Mouse (Mus musculus): ENCODE measurements around the gene Zfp975. TPM values are rescaled to one million over a fixed set of nuclear protein-coding genes. Genes with fewer than 3 reads are reported as not detected.
A peak's percentile ranks its signal among the peaks of the same experiment; 100 is the strongest.
"Not testable (repeated sequence)": the region's sequence is repeated elsewhere in the genome, so short reads cannot be mapped to it uniquely, and the experiment has no call there.

Zfp975 gene
- 0.41 TPM for polyA plus RNA-seq (2012; fragmentation: generic; extraction: Trizol)

GRCm38 (mm10) chr7:42692362-42693158 lies at the start of gene Zfp975:
Gene Zfp975 (minus strand): TSS chr7:42692742.
- H3K36me3 ChIP-seq (ENCODE audit: control insufficient read depth, insufficient read depth); H3K79me2 ChIP-seq (ENCODE audit: control insufficient read depth, insufficient read depth); H3K27me3 ChIP-seq (ENCODE audit: control insufficient read depth, insufficient read depth, insufficient read length): not testable (repeated sequence)
- TF ChIP-seq POLR2AphosphoS2 (IDR thresholded peaks at IDR 0.05; ENCODE audit: insufficient read length, low read depth) (peak; percentile 40), POLR2A (IDR thresholded peaks at IDR 0.05; ENCODE audit: insufficient read length, low read depth) (peak; percentile 61)
- Histone ChIP-seq H3K4me2 (ENCODE audit: low read depth) (peak within 1 kb of the TSS; percentile 77), H3ac (ENCODE audit: control insufficient read depth, insufficient read length) (peak within 1 kb of the TSS; percentile 24), H3K4me3 (peak within 1 kb of the TSS; percentile 44)

GRCm38 (mm10) chr7:42738536-42739210 lies 46.1 kb upstream of the Zfp975 start:
- Histone ChIP-seq H3K79me2 (ENCODE audit: control insufficient read depth, insufficient read depth) (no peaks in the 10 kb centered on the region), H3K36me3 (ENCODE audit: control insufficient read depth, insufficient read depth) (no peaks in the 10 kb centered on the region), H3ac (ENCODE audit: control insufficient read depth, insufficient read length) (no peak overlapping the region), H3K4me2 (ENCODE audit: low read depth) (no peak overlapping the region), H3K27me3 (ENCODE audit: control insufficient read depth, insufficient read depth, insufficient read length) (no peaks in the 10 kb centered on the region), H3K4me3 (no peak overlapping the region)
- TF ChIP-seq E2F4 (IDR thresholded peaks at IDR 0.05; ENCODE audit: insufficient read depth) (no peak), MYOG (IDR thresholded peaks at IDR 0.05; ENCODE audit: control insufficient read depth in 1 of 3, insufficient read depth in 1 of 3, insufficient read length in 2 of 3, low read depth in 2 of 3) (peak in 1 of 3 experiments; percentile 43), MYOD1 (IDR thresholded peaks at IDR 0.05; ENCODE audit: control insufficient read depth in 1 of 3, insufficient read length in 2 of 3, low read depth in 2 of 3) (peak in 1 of 3 experiments; percentile 13)

DNA sequence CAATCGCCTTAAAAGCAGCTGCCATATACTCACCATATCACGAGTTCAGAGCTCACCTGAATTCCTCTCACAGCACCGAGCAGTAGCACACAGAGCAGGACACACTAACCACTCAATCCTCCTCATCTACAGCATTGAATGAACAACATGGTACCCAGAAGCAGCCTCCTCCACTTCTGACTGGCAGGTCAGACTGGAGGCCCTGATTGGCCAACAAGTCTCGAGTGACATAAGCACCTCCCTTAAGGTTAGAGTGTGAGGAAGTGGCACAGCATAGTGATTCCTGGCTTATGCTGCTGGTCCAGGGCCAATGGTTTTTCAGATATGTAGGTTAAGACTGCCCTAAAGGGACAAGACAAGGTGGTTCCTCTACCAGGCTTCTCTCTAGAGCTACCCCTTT lies 34.4 kb upstream of the Zfp975 start, which contains the start of gene Gm17067:
Gene Gm17067, minus strand, starts transcription at position 101 of the 400 bp plus-strand sequence.
- not testable (repeated sequence) for H3K4me3 ChIP-seq; H3K36me3 ChIP-seq (ENCODE audit: control insufficient read depth, insufficient read depth); H3K4me2 ChIP-seq (ENCODE audit: low read depth); H3ac ChIP-seq (ENCODE audit: control insufficient read depth, insufficient read length); H3K79me2 ChIP-seq (ENCODE audit: control insufficient read depth, insufficient read depth); H3K27me3 ChIP-seq (ENCODE audit: control insufficient read depth, insufficient read depth, insufficient read length)

- H3ac ChIP-seq (ENCODE audit: control insufficient read depth, insufficient read length); H3K36me3 ChIP-seq (ENCODE audit: control insufficient read depth, insufficient read depth); H3K79me2 ChIP-seq (ENCODE audit: control insufficient read depth, insufficient read depth); H3K27me3 ChIP-seq (ENCODE audit: control insufficient read depth, insufficient read depth, insufficient read length): not testable (repeated sequence)
- H3K4me2 ChIP-seq (ENCODE audit: low read depth) = peak overlapping the region; percentile 77
- H3K4me3 ChIP-seq = peak overlapping the region; percentile 44
These were observed 709 bp upstream of the Zfp975 start for GRCm38 (mm10) chr7:42693251-42693650.

GRCm38 (mm10) chr7:42680081-42680480 lies 12.5 kb downstream of the Zfp975 start:
- H3K4me2 ChIP-seq (ENCODE audit: low read depth); H3ac ChIP-seq (ENCODE audit: control insufficient read depth, insufficient read length); H3K27me3 ChIP-seq (ENCODE audit: control insufficient read depth, insufficient read depth, insufficient read length); H3K79me2 ChIP-seq (ENCODE audit: control insufficient read depth, insufficient read depth); H3K4me3 ChIP-seq; H3K36me3 ChIP-seq (ENCODE audit: control insufficient read depth, insufficient read depth): not testable (repeated sequence)

DNA sequence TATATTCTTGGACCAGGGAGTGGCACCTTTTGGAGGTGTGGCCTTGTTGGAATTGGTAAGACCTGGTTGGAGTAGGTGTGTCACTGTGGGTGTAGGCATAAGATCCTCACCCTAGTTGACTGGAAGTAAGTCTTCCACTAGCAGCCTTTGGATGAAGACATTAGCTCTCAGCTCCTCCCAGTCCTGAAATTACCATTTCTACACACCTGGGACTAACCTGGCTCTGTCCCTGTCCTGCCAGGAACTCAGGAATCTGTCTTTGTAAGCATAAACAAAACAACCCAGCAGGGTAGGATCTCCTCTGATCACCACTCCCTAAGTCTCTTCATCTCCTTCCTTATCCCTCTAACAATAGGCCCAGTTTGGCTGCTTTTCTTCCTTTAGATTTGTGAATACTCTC lies 12.9 kb downstream of the Zfp975 start:
- not testable (repeated sequence) for H3ac ChIP-seq (ENCODE audit: control insufficient read depth, insufficient read length); H3K4me2 ChIP-seq (ENCODE audit: low read depth); H3K4me3 ChIP-seq; H3K27me3 ChIP-seq (ENCODE audit: control insufficient read depth, insufficient read depth, insufficient read length); H3K36me3 ChIP-seq (ENCODE audit: control insufficient read depth, insufficient read depth); H3K79me2 ChIP-seq (ENCODE audit: control insufficient read depth, insufficient read depth)

- not testable (repeated sequence) for H3K36me3 ChIP-seq (ENCODE audit: control insufficient read depth, insufficient read depth); H3K4me2 ChIP-seq (ENCODE audit: low read depth); H3ac ChIP-seq (ENCODE audit: control insufficient read depth, insufficient read length); H3K79me2 ChIP-seq (ENCODE audit: control insufficient read depth, insufficient read depth); H3K27me3 ChIP-seq (ENCODE audit: control insufficient read depth, insufficient read depth, insufficient read length); H3K4me3 ChIP-seq
These were observed 32.4 kb downstream of the Zfp975 start for GRCm38 (mm10) chr7:42660140-42660539.

GRCm38 (mm10) chr7:42655211-42655610 lies 37.3 kb downstream of the Zfp975 start:
- H3K27me3 ChIP-seq (ENCODE audit: control insufficient read depth, insufficient read depth, insufficient read length); H3K4me3 ChIP-seq; H3K79me2 ChIP-seq (ENCODE audit: control insufficient read depth, insufficient read depth); H3K36me3 ChIP-seq (ENCODE audit: control insufficient read depth, insufficient read depth); H3ac ChIP-seq (ENCODE audit: control insufficient read depth, insufficient read length); H3K4me2 ChIP-seq (ENCODE audit: low read depth): not testable (repeated sequence)

DNA sequence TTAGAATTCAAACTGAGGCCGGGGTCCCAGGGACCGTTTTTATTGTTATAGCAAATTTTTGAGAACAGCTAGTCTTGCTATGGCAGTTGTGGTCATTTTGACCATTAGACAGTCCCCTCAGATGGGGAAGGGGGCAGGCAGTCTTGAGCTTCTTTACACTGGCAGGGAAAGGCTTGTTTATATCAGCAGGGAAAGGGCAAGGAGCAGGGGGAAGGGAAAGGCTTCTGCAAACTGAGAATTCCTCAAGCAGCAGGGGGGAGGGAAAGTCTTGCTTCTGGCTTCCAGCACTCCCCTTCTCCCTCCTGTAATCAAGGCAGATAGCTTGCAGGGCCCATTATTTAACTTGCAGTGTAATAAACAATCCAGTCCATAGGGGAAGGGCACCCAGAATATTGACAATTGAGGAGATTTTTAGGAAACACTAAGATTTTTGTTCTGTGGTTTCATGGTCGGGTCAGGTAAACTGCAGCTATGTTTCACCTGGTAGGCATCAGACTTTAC lies 49.4 kb downstream of the Zfp975 start:
- Histone ChIP-seq H3K4me3 (peak overlapping the region; percentile 25), H3K4me2 (ENCODE audit: low read depth) (peak overlapping the region; percentile 76)
- not testable (repeated sequence) for H3ac ChIP-seq (ENCODE audit: control insufficient read depth, insufficient read length); H3K36me3 ChIP-seq (ENCODE audit: control insufficient read depth, insufficient read depth); H3K27me3 ChIP-seq (ENCODE audit: control insufficient read depth, insufficient read depth, insufficient read length); H3K79me2 ChIP-seq (ENCODE audit: control insufficient read depth, insufficient read depth)

GRCm38 (mm10) chr7:42642152-42643115 lies 50.1 kb downstream of the Zfp975 start, which contains the start of gene Zfp976:
Gene Zfp976 (minus strand): TSS chr7:42642588.
- not testable (repeated sequence) for H3ac ChIP-seq (ENCODE audit: control insufficient read depth, insufficient read length); H3K79me2 ChIP-seq (ENCODE audit: control insufficient read depth, insufficient read depth); H3K27me3 ChIP-seq (ENCODE audit: control insufficient read depth, insufficient read depth, insufficient read length); H3K36me3 ChIP-seq (ENCODE audit: control insufficient read depth, insufficient read depth)
- Histone ChIP-seq H3K4me3 (peak within 1 kb of the TSS; percentile 25), H3K4me2 (ENCODE audit: low read depth) (peak within 1 kb of the TSS; percentile 76)
